Mouse (Mus musculus): ENCODE measurements around the gene Rnase1. TPM values are rescaled to one million over a fixed set of nuclear protein-coding genes. Genes with fewer than 3 reads are reported as not detected.
"Not testable (repeated sequence)": the region's sequence is repeated elsewhere in the genome, so short reads cannot be mapped to it uniquely, and the experiment has no call there.

The Rnase1 gene
- not detected for total RNA-seq (2022)

DNA sequence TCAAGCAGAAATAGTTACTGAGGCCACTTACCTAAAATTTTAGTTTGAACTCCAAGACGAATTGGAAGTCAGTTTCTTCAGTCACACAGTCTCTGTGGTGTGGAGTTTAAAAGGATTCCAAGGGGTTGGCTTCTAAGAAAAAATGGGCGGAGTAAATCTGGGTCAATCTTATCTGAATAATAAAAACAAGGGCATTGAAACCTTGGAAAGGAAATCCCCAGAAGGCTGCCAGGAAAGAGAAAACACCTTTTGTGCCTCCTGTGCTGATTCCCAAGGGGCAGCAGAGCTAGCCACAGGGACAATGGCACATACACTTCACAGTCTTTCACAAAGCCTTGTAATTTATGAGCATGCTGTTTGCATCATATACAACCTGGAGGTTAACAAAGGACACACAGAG is at the start of gene Rnase1:
Gene Rnase1 (minus strand): TSS at position 101 of the 400 bp plus-strand sequence.
- DNase-seq (ENCODE audit: low spot score in 2 of 2): no peak

GRCm38 (mm10) chr14:51195681-51196080 is 49.1 kb upstream of the Rnase1 start:
- no peak for DNase-seq (ENCODE audit: low spot score in 2 of 2)

- DNase-seq (ENCODE audit: low spot score in 2 of 2): not testable (repeated sequence)
These were observed 34.5 kb upstream of the Rnase1 start for GRCm38 (mm10) chr14:51181051-51181450.

DNA sequence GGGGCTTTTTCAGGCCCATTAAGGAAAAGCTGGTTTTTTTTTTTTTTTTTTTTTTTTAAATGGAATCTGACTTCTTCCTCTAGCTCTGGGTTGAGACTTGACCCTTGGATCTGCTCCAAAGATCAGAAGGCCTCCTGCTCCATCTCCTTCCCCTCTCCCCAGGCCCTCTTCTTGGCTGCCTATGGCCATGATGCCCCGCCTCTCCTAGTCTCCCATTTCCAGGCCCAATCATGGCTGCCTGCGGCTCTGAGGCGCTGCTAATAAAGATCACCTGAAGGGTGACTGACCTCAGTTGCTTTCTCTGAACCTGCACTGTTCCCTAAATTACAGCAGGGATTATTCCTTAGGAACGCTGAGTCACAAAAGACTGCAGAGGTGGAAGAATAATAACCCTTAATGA is 27.3 kb upstream of the Rnase1 start:
- no peak for DNase-seq (ENCODE audit: low spot score in 2 of 2)

DNA sequence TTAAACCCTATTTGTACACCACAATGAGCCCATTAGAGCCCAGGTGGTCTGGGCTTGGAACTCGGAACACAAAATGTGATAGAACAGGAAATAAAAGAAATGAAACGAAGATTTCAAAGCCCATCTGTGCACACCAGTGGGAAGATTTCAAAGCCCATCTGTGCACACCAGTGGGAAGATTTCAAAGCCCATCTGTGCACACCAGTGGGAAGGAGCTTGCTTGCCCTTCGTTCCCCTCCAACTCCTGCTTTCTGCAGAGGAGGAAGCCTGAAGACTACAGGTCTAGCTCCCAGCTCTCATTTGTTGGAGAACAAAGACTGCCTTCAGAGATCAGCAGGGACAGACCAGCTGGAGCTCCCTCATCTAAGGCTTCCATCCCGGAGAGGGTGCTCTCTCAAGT is 26.4 kb upstream of the Rnase1 start:
- DNase-seq (ENCODE audit: low spot score in 2 of 2): not testable (repeated sequence)

DNA sequence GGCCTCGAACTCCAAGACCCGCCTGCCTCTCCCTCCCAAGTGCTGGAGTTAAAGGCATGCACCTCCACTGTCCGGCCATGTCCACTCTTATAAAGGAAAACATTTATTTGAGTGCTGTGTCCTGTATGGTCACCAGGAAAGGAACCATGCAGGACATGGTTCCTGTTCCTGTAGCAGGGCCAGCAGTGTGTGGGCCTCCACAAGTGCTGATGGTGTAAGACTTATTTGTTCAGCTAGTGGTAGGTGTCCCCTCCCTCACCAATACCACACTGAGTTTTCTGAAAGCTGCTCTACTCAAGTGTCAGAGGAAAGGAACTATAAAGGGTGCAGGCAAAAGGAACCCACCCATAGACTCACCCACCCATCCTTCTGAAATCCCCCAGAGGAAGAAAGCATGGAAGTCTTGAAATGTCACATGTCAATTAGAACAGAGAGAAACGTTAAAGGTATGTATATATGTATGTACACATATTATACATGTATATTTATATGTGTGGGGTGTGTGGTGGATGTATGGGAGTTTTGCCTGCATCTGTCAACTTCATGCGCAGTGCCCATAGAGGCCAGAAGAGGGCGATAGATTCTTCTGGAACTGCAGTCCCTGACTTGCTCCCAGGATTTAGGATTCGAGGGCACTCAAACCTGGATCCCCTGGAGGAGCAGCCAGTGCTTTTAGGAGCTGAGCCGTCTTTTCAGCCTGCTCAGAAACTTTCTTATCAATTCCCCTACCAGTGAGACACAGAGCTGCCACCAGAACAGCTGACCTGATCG is 25.7 kb upstream of the Rnase1 start:
- not testable (repeated sequence) for DNase-seq (ENCODE audit: low spot score in 2 of 2)

DNA sequence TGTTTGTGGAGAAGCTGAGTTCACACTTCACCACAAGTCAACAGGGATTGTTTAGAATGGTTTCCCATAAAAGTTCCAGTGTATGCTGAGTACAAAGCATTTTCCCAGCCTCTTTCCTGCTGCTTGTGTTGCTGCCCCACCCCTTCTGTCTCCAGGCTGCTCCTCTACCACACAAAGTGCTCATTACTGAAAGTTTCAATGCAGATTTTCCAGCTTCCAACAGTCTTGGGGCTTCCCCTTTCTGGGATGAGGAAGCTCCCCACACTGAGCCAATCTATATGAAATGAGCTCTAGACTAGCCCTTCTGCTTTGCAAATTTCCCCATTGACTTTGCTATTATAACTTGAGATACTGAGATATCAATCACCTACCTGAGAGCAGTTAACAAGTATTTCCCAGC is 19.5 kb upstream of the Rnase1 start:
- no peak for DNase-seq (ENCODE audit: low spot score in 2 of 2)

DNA sequence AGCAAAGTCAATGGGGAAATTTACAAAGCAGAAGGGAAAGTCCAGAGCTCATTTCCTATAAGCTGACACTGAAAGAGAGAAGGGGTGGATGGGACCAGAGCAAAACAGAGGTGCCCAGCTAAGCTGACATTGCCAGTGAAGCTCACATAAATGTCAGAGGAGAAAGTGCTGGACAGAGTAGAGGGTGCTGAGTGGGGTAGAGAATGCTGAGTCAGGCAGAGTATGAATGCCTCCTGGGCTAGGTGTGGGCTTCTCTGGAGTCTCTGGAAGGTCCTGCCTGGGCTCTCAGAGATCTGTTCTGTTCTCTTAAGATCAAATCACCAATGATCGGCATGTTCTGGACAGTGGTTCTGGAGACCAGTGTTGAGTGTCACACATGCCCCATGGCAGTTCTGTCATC is 18.9 kb upstream of the Rnase1 start:
- no peak for DNase-seq (ENCODE audit: low spot score in 2 of 2)

DNA sequence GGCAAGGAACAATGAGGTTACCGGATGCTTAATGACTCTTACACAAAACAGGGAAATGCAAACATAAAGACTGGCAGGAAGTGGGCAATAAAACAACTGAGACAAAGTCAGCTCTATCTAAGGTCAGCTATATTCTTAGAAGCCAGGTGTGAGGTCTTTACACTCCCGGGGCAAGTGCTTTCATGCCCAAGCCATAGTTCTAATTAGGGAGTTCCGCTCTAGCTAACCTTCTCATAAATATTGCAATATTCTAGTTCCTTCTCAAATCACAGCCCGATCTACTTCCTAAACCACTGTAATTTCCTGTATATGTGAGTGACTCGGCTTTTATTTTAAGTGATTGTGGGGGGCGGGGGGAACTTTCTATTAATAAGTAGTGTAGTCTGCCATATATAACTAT is 16.7 kb upstream of the Rnase1 start:
- DNase-seq (ENCODE audit: low spot score in 2 of 2): not testable (repeated sequence)

GRCm38 (mm10) chr14:51161976-51162375 is 15.4 kb upstream of the Rnase1 start, which contains the start of gene Rnase2b:
TSS of gene Rnase2b (plus strand) at chr14:51162260.
- not testable (repeated sequence) for DNase-seq (ENCODE audit: low spot score in 2 of 2)

GRCm38 (mm10) chr14:51157072-51157471 is 10.5 kb upstream of the Rnase1 start:
- DNase-seq (ENCODE audit: low spot score in 2 of 2): no peak

GRCm38 (mm10) chr14:51156736-51157068 is 10.1 kb upstream of the Rnase1 start:
- no peak for DNase-seq (ENCODE audit: low spot score in 2 of 2)

GRCm38 (mm10) chr14:51156056-51156735 is 9.6 kb upstream of the Rnase1 start:
- DNase-seq (ENCODE audit: low spot score in 2 of 2): no peak

- no peak for DNase-seq (ENCODE audit: low spot score in 2 of 2)
These were observed 5.8 kb upstream of the Rnase1 start for GRCm38 (mm10) chr14:51152249-51152870.

GRCm38 (mm10) chr14:51150206-51150831 is 3.7 kb upstream of the Rnase1 start:
- DNase-seq (ENCODE audit: low spot score in 2 of 2): no peak

DNA sequence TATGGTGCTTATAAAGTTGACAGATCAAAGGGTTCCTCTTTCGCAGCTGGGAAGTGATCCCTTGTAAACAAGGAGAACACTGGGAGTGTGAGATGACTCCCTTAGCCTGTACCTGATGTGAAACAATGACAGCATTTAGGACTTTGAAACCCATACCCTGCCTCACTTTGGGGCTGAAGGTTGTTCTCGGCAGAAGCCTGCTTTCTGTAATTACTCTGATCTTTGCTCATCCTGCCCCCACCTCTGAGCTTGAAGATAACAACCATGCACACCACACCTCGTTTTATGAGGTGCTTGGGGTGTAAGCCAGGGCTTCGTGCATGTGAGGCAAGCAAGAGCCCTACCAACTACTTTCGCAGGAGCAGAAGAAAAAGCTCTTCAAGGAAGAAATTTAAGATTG is 2.6 kb upstream of the Rnase1 start:
- DNase-seq (ENCODE audit: low spot score in 2 of 2): no peak

GRCm38 (mm10) chr14:51148006-51148405 is 1.4 kb upstream of the Rnase1 start:
- no peak for DNase-seq (ENCODE audit: low spot score in 2 of 2)

- no peak for DNase-seq (ENCODE audit: low spot score in 2 of 2)
These were observed 1.1 kb downstream of the Rnase1 start for GRCm38 (mm10) chr14:51145521-51145920.

- no peak for DNase-seq (ENCODE audit: low spot score in 2 of 2)
These were observed 2.1 kb downstream of the Rnase1 start for GRCm38 (mm10) chr14:51144451-51144850.

GRCm38 (mm10) chr14:51143937-51144336 is 2.6 kb downstream of the Rnase1 start:
- no peak for DNase-seq (ENCODE audit: low spot score in 2 of 2)

DNA sequence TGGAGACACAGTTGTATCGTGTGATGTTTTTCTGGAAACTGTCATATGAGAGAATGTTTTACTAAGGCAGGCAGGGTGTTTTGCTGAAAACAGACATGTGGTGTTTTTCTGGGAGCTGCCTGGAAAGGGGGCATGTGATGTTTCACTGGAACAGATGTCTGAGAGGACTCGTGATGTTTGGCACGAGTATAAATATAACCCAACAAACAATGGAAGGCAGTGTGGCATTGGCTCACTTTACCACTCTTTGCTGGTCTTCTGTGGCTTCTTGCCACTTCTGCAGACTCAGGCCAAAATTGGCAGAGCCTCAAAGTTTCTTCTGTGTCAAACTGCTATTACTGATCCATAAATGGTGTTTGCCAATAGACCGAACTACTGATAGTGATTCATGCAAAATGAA is 3.3 kb downstream of the Rnase1 start:
- DNase-seq (ENCODE audit: low spot score in 2 of 2): no peak

GRCm38 (mm10) chr14:51142568-51142967 is 4.0 kb downstream of the Rnase1 start:
- DNase-seq (ENCODE audit: low spot score in 2 of 2): no peak

All from gastrocnemius, adult 8-10 months (tissue).